Mouse (Mus musculus) megakaryocyte, embryonic 14.5 days (primary cell): Measurements from ENCODE around the gene Nr5a2.

Source experiments
- FLI1 ChIP-seq: IDR thresholded peaks from 2 replicates; pipeline ENCODE4 v1.6.1; 2012; ENCODE audit warnings: low read length, inconsistent platforms, mixed read lengths
- GATA1 ChIP-seq: IDR thresholded peaks from 3 replicates; pipeline ENCODE4 v1.6.1; 2012; ENCODE audit warnings: mixed read lengths, low read length, inconsistent platforms, borderline replicate concordance

DNA sequence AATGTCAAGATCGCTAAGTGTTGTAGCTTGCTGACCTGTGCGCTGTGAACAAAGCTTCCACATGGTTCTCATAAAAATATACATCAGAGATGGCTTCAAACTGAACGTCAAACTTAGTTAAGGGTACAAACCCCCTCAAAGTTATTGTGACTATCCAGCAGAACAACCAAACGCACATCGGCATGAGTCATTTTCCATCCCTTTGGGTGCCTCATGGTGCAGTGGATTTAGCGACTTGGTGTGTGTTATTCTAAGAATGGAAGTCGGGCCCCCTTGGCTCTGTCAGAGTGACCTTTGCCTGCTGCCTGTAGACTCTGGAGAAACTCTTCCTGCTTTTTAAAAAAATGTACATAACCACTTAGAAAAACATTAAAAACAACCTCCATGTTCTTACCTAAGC lies 119.7 kb downstream of the Nr5a2 start:
- TF ChIP-seq GATA1 (no peak), FLI1 (no peak)
